Mouse (Mus musculus) gastrocnemius, adult 18-20 months (tissue): Measurements from ENCODE around the gene Ralgapa2. TPM values are rescaled to one million over a fixed set of nuclear protein-coding genes. Genes with fewer than 3 reads are reported as not detected.

Experiments used
- DNase-seq: peaks from one replicate; pipeline ENCODE4 v3.0.0; 2021; ENCODE audit warnings: low spot score
- total RNA-seq, 2 experiments: library from RNA; stranded (reverse); gene quantifications; 2 replicates each; pipeline ENCODE4 v1.2.3; 2021

Gene Ralgapa2
- total RNA-seq, 2 experiments from 2014 or later = 8.3 to 9.3 TPM

- DNase-seq = no peak
These were observed 201.9 kb downstream of the Ralgapa2 start for GRCm38 (mm10) chr2:146310291-146310690.

- no peak for DNase-seq
These were observed 202.7 kb downstream of the Ralgapa2 start for GRCm38 (mm10) chr2:146309413-146309812.

GRCm38 (mm10) chr2:146307060-146307459 lies 205.1 kb downstream of the Ralgapa2 start:
- no peak for DNase-seq

- DNase-seq = no peak
These were observed 209.9 kb downstream of the Ralgapa2 start for GRCm38 (mm10) chr2:146302094-146302699.

- DNase-seq = no peak
These were observed 211.6 kb downstream of the Ralgapa2 start for GRCm38 (mm10) chr2:146300500-146301020.

- no peak for DNase-seq
These were observed 212.2 kb downstream of the Ralgapa2 start for GRCm38 (mm10) chr2:146299841-146300460.

GRCm38 (mm10) chr2:146293538-146293937 lies 218.6 kb downstream of the Ralgapa2 start:
- DNase-seq = no peak

- DNase-seq = no peak
These were observed 221.1 kb downstream of the Ralgapa2 start for GRCm38 (mm10) chr2:146290871-146291637.

GRCm38 (mm10) chr2:146290366-146290765 lies 221.8 kb downstream of the Ralgapa2 start:
- no peak for DNase-seq

- no peak for DNase-seq
These were observed 222.8 kb downstream of the Ralgapa2 start for GRCm38 (mm10) chr2:146289394-146289793.

GRCm38 (mm10) chr2:146288326-146288725 lies 223.8 kb downstream of the Ralgapa2 start:
- DNase-seq = no peak

- no peak for DNase-seq
These were observed 224.6 kb downstream of the Ralgapa2 start for GRCm38 (mm10) chr2:146287531-146287930.

GRCm38 (mm10) chr2:146281346-146281745 lies 230.8 kb downstream of the Ralgapa2 start:
- DNase-seq = no peak

- no peak for DNase-seq
These were observed 231.2 kb downstream of the Ralgapa2 start for GRCm38 (mm10) chr2:146280921-146281274.

GRCm38 (mm10) chr2:146280221-146280920 lies 231.8 kb downstream of the Ralgapa2 start:
- DNase-seq = no peak

GRCm38 (mm10) chr2:146279430-146280220 lies 232.5 kb downstream of the Ralgapa2 start:
- no peak for DNase-seq

- DNase-seq = no peak
These were observed 233.8 kb downstream of the Ralgapa2 start for GRCm38 (mm10) chr2:146278381-146278780.

GRCm38 (mm10) chr2:146266539-146266938 lies 245.6 kb downstream of the Ralgapa2 start:
- no peak for DNase-seq

GRCm38 (mm10) chr2:146265045-146265444 lies 247.1 kb downstream of the Ralgapa2 start:
- DNase-seq = peak; percentile 10

GRCm38 (mm10) chr2:146262966-146263365 lies 249.2 kb downstream of the Ralgapa2 start:
- no peak for DNase-seq

- no peak for DNase-seq
These were observed 249.9 kb downstream of the Ralgapa2 start for GRCm38 (mm10) chr2:146262215-146262614.
